ENCODE assay signal across 17 mouse cellular contexts in the genomic region with DNA sequence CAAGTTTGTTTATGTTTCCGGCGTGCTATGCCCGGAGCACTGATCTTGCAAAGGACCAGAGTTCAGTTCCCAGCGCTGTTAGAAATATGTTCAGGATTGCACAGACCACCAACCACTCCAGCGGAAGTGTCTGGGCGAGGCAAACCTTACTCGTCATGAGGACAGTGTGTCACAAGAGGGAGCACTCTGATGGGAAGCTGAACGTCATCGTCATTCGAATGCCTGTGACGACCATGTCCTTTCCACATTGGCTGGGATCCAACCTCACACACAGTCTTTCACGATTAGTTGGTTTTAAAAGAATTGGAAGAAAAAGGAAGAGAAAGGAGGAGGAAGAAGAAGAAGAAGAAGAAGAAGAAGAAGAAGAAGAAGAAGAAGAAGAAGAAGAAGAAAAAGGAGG.
DNase-seq lines count a peak whose midpoint lies in the region; ATAC-seq and TF ChIP-seq lines count a peak whose summit lies in the region.
"Had no signal": no experiment of that assay in that cellular context is flagged by ENCODE, and none has a peak within 500 bp of the region (broad histone marks: within the 10 kb centered on the region; RNA-seq: fewer than 3 reads in every experiment).

No protein-coding gene starts in this region.

- 0 out of 2 replicates have a peak, but pooled peaks cover 2% of the 10 kb centered on the region for H3K9me3 ChIP-seq in forebrain, embryonic 14.5 days (replicated peaks; ENCODE audit: control insufficient read depth, low read length)
- H3K9me3 ChIP-seq in forebrain, embryonic 12.5 days: no peaks in the 10 kb centered on the region
- no peaks in the 10 kb centered on the region for H3K9me3 ChIP-seq in ES-Bruce4 (replicated peaks; ENCODE audit: control insufficient read depth, insufficient read depth, low read length, poor library complexity, severe bottlenecking)
- H3K9me3 ChIP-seq: hindbrain, embryonic 13.5 days; limb, embryonic 12.5 days; lung, embryonic 15.5 days; midbrain, embryonic 13.5 days had no signal

- peak; percentile 45 for DNase-seq in forebrain, embryonic 14.5 days (ENCODE audit: low spot score)
- peak; percentile 30 for DNase-seq in kidney, postnatal 10 days
- no peak for DNase-seq in kidney, adult 8-10 months
- DNase-seq in Muller cell, postnatal 12 days (ENCODE audit: inconsistent ontology term): no peak
- DNase-seq: adrenal gland, adult 8-10 months; B cell, adult 2 months; cerebellum, adult 18-20 months; kidney, adult 18-20 months had no signal

- H3K4me2 ChIP-seq in forebrain, embryonic 14.5 days (ENCODE audit: low read length): no peak overlapping the region
- no peak overlapping the region for H3K4me2 ChIP-seq in forebrain, embryonic 12.5 days
- H3K4me2 ChIP-seq: hindbrain, embryonic 13.5 days; limb, embryonic 12.5 days; lung, embryonic 15.5 days; midbrain, embryonic 13.5 days had no signal

- ATAC-seq in forebrain, embryonic 14.5 days: no peak
- ATAC-seq in forebrain, embryonic 12.5 days (ENCODE audit: low FRiP score): no peak
- 0 out of 2 replicates have a peak, but pooled peaks have one; percentile 54 for ATAC-seq in common myeloid progenitor, adult 5-6 weeks (replicated peaks; ENCODE audit: low read depth, poor library complexity, severe bottlenecking)
- no peak for ATAC-seq in megakaryocyte-erythroid progenitor cell, adult 5-6 weeks (replicated peaks; ENCODE audit: low FRiP score, low TSS enrichment, poor library complexity, severe bottlenecking)
- ATAC-seq: midbrain, embryonic 13.5 days had no signal

- TF ChIP-seq POLR2A in ES-Bruce4 (IDR thresholded peaks at IDR 0.05; ENCODE audit: insufficient read depth, low read length): no peak

- no peaks in the 10 kb centered on the region for H3K36me3 ChIP-seq in forebrain, embryonic 14.5 days (ENCODE audit: control insufficient read depth, insufficient read depth, low read length)
- H3K36me3 ChIP-seq in forebrain, embryonic 12.5 days (replicated peaks): no peaks in the 10 kb centered on the region
- no peaks in the 10 kb centered on the region for H3K36me3 ChIP-seq in ES-Bruce4 (ENCODE audit: control insufficient read depth, insufficient read depth, low read length, poor library complexity, severe bottlenecking)
- H3K36me3 ChIP-seq: hindbrain, embryonic 13.5 days; limb, embryonic 12.5 days; lung, embryonic 15.5 days; midbrain, embryonic 13.5 days had no signal

- H3K27me3 ChIP-seq in forebrain, embryonic 14.5 days (replicated peaks; ENCODE audit: control insufficient read depth, insufficient read depth, low read length): no peaks in the 10 kb centered on the region
- peaks cover 6% of the 10 kb centered on the region; the same call in 1 of the 2 replicates for H3K27me3 ChIP-seq in forebrain, embryonic 12.5 days
- no peaks in the 10 kb centered on the region for H3K27me3 ChIP-seq in ES-Bruce4 (ENCODE audit: control insufficient read depth, insufficient read depth, low read length, poor library complexity, severe bottlenecking)
- H3K27me3 ChIP-seq: hindbrain, embryonic 13.5 days; limb, embryonic 12.5 days; lung, embryonic 15.5 days; midbrain, embryonic 13.5 days had no signal

- H3K4me1 ChIP-seq in forebrain, embryonic 14.5 days (ENCODE audit: control insufficient read depth, insufficient read depth, low read length): no peaks in the 10 kb centered on the region
- H3K4me1 ChIP-seq in forebrain, embryonic 12.5 days: 0 out of 2 replicates have a peak, but pooled peaks cover 4% of the 10 kb centered on the region
- H3K4me1 ChIP-seq in ES-Bruce4 (ENCODE audit: control insufficient read depth, insufficient read depth, low read length): peaks cover 3% of the 10 kb centered on the region
- H3K4me1 ChIP-seq: lung, embryonic 15.5 days; midbrain, embryonic 13.5 days had no signal

- TF ChIP-seq CTCF in ES-Bruce4 (IDR thresholded peaks at IDR 0.05; ENCODE audit: low read depth, low read length): peak; percentile 59

- H3K27ac ChIP-seq in forebrain, embryonic 14.5 days (ENCODE audit: low read depth, low read length): no peak overlapping the region
- H3K27ac ChIP-seq in forebrain, embryonic 12.5 days: no peak overlapping the region
- no peak overlapping the region for H3K27ac ChIP-seq in ES-Bruce4 (ENCODE audit: insufficient read depth, low read length)
- H3K27ac ChIP-seq: hindbrain, embryonic 13.5 days; left cerebral cortex, adult 2 months; limb, embryonic 12.5 days; lung, embryonic 15.5 days; midbrain, embryonic 13.5 days had no signal

- no peak overlapping the region for H3K4me3 ChIP-seq in forebrain, embryonic 14.5 days (ENCODE audit: low read depth, low read length)
- H3K4me3 ChIP-seq in forebrain, embryonic 12.5 days (replicated peaks): no peak overlapping the region
- H3K4me3 ChIP-seq in ES-Bruce4 (ENCODE audit: low read depth, low read length): no peak overlapping the region
- H3K4me3 ChIP-seq: hindbrain, embryonic 13.5 days; left cerebral cortex, adult 2 months; limb, embryonic 12.5 days; lung, embryonic 15.5 days; midbrain, embryonic 13.5 days had no signal

- H3K9ac ChIP-seq in forebrain, embryonic 14.5 days (ENCODE audit: low read length): no peak overlapping the region
- no peak overlapping the region for H3K9ac ChIP-seq in forebrain, embryonic 12.5 days
- H3K9ac ChIP-seq in ES-Bruce4 (ENCODE audit: low read depth, poor library complexity, severe bottlenecking): no peak overlapping the region
- H3K9ac ChIP-seq: hindbrain, embryonic 13.5 days; limb, embryonic 12.5 days; lung, embryonic 15.5 days; midbrain, embryonic 13.5 days had no signal

- no peak for TF ChIP-seq EP300 in ES-Bruce4 (IDR thresholded peaks at IDR 0.05; ENCODE audit: insufficient read depth, low read depth, low read length)

- WGBS in forebrain, embryonic 14.5 days: 53% methylated on average over 12 of the region's 12 CpGs
- 56% methylated on average over 12 of the region's 12 CpGs for WGBS in forebrain, embryonic 12.5 days

Comparison
In these comparisons a context has a peak if more than half of its experiments do, and no peak if none do; other contexts are left out.
1. DNase-seq: peak in forebrain, embryonic 14.5 days (single experiment) and kidney, postnatal 10 days (single experiment); none in kidney, adult 8-10 months (0 of 2) and Muller cell, postnatal 12 days (single experiment).